Mouse (Mus musculus) kidney, adult 2 months (tissue): ENCODE results near the gene Slc9a9. TPM values are rescaled to one million over a fixed set of nuclear protein-coding genes. Genes with fewer than 3 reads are reported as not detected.
A peak's percentile ranks its signal among the peaks of the same experiment; 100 is the strongest.

Experiments
- DNase-seq: peaks from one replicate; pipeline ENCODE4 v3.0.0; 2021
- H3K27ac ChIP-seq: fragments of 200-500 bp; 2 replicates; pipeline ENCODE4 v1.5.1; 2012; ENCODE audit warnings: low read depth, low read length, control low read depth, inconsistent platforms; ENCODE audit not compliant: insufficient read depth
- H3K27me3 ChIP-seq: fragments of 200-500 bp; replicated peaks from 2 replicates; pipeline ENCODE4 v1.6.1; 2012; ENCODE audit warnings: mild to moderate bottlenecking, moderate library complexity, low read length, inconsistent platforms; ENCODE audit not compliant: control insufficient read depth, insufficient read depth
- H3K36me3 ChIP-seq: fragments of 200-500 bp; 2 replicates; pipeline ENCODE4 v1.6.1; 2012; ENCODE audit warnings: mild to moderate bottlenecking, moderate library complexity, low read length, inconsistent platforms; ENCODE audit not compliant: control insufficient read depth, insufficient read depth
- H3K4me1 ChIP-seq: fragments of 200-500 bp; 2 replicates; pipeline ENCODE4 v1.6.1; 2011; ENCODE audit warnings: low read length; ENCODE audit not compliant: control insufficient read depth, insufficient read depth
- H3K4me3 ChIP-seq: fragments of 200-500 bp; 2 replicates; pipeline ENCODE4 v1.5.1; 2011; ENCODE audit warnings: mild to moderate bottlenecking, low read depth, low read length, control low read depth; ENCODE audit not compliant: insufficient read depth
- CTCF ChIP-seq: fragments of 200-500 bp; conservative IDR thresholded peaks from 2 replicates; pipeline ENCODE4 v1.5.1; 2011; ENCODE audit warnings: low read depth, mild to moderate bottlenecking, control low read depth, low read length, moderate library complexity, mixed read lengths; ENCODE audit not compliant: insufficient read depth, insufficient read length
- POLR2A ChIP-seq: fragments of 200-500 bp; IDR thresholded peaks from one replicate; pipeline ENCODE4 v1.6.1; 2011; ENCODE audit warnings: low read depth, low read length, control low read depth
- WGBS: fragments of 180-500 bp; shearing (Covaris S2); methylation state at CpG from one replicate; pipeline ENCODE4 v1.1.7; 2018; 5-methylcytosine and 5-hydroxymethylcytosine counted together
- polyA plus RNA-seq: library from polyadenylated mRNA; depleted of rRNA; stranded (reverse); fragments of >200 nt; gene quantifications from 2 replicates; pipeline ENCODE4 v1.2.3, GENCODE M21; 2012

The Slc9a9 gene
- polyA plus RNA-seq, 1 experiment = 1.5 TPM

DNA sequence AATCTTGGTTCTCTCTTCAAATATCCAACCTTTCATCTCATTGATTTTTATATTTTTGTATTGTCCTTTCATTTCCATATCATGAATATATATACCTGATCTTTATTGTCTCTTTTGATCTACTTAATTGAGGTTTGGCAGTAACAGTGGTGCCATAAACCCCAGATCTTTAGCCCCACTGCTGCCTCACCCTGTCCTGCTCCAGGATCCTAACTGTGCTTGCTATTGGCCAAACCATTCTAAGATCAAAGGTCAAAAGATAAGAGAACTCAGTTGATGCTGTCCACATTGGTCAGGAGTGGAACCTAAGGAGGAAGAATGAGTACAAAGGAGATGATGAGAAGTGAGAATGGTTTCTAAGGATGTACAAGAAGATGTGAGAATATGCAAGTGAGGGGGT, 440.1 kb downstream of the Slc9a9 start:
- H3K36me3 ChIP-seq = no peaks in the 10 kb centered on the region
- TF ChIP-seq POLR2A (no peak), CTCF (no peak)
- no peak for DNase-seq
- H3K27ac ChIP-seq = no peak overlapping the region
- no peaks in the 10 kb centered on the region for H3K27me3 ChIP-seq
- H3K4me3 ChIP-seq = no peak overlapping the region
- no peaks in the 10 kb centered on the region for H3K4me1 ChIP-seq

- no peaks in the 10 kb centered on the region for H3K4me1 ChIP-seq
- WGBS = 64% methylated on average over 5 of the region's 5 CpGs
- TF ChIP-seq POLR2A (no peak), CTCF (no peak)
- no peaks in the 10 kb centered on the region for H3K27me3 ChIP-seq
- H3K4me3 ChIP-seq = no peak overlapping the region
- peak overlapping the region; percentile 45; the same call in 1 of the 2 replicates for H3K27ac ChIP-seq
- no peak for DNase-seq
- no peaks in the 10 kb centered on the region for H3K36me3 ChIP-seq
Measured at GRCm38 (mm10) chr9:95110768-95111167, 441.1 kb downstream of the Slc9a9 start.

DNA sequence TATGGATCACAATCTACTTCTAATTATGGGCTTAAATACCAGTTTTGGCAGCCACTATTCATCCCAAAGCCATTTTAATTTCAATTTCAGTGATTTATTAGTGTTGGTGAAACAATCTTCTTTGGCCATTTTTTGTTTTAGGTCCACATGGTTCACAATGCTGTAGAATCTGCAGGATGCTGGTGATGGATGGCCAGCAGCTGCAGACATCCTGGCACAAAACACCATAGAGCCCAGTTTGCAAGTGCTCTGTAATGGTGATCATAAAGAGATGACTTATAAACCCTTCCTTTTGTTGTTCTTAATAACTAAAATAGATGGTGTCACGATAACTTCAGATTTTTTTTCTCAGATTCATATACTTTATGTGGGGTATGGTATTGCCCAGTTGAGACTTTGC, 442.0 kb downstream of the Slc9a9 start:
- Histone ChIP-seq H3K4me3 (no peak overlapping the region), H3K36me3 (no peaks in the 10 kb centered on the region), H3K27me3 (no peaks in the 10 kb centered on the region), H3K27ac (no peak overlapping the region), H3K4me1 (no peaks in the 10 kb centered on the region)
- TF ChIP-seq POLR2A = no peak
- no peak for TF ChIP-seq CTCF
- WGBS = 73% methylated on average over 1 of the region's 1 CpGs
- peak; percentile 33 for DNase-seq

DNA sequence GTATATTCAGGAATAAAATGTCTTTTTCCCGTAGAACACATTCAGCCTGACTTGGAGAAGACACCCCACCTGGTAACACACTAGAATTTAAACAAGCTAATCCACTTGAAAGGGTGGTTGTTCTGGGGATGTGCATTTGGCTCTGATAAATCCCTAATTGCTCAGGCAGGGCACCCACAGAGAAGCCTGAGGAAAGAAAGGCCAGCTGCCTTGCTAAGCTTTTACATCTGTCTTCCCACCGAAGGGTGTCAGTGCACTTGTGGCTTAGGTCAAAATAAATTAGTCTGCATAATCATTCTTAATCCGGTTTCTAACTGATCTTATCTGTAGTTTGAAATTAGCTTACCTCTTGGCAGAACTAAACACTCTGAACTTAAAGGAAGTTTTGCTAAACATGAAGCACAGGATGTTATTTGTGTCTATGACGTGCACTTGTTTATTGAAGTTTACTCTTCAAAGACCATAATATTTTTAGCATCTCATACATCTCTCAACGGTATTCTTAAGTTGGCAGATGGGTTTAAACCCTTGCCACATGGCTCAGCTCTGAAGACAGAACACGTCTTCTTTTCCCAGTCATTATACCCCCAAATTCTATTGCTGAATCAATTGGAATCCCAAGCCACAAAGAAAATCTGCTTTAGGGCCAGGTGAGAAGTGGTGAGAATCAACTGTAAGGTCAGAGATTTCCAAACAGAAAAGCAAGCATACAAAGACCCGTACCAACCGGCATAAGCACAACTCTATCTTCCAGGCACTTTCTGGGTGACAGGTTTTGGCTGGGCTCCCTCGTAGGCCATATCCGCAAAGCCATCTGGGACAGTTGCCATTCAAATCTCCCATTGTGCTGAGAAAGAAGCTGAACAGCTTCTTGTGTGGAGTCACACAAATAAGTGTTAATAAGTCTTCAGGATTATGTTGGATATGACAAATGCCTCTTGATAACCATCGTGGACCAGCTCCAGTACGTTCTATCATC, 443.7 kb downstream of the Slc9a9 start:
- H3K36me3 ChIP-seq = no peaks in the 10 kb centered on the region
- 65% methylated on average over 12 of the region's 12 CpGs for WGBS
- peak; percentile 28 for DNase-seq
- H3K27ac ChIP-seq = no peak overlapping the region
- no peaks in the 10 kb centered on the region for H3K27me3 ChIP-seq
- H3K4me1 ChIP-seq = no peaks in the 10 kb centered on the region
- no peak overlapping the region for H3K4me3 ChIP-seq
- TF ChIP-seq POLR2A (no peak), CTCF (no peak)

GRCm38 (mm10) chr9:95120062-95120461, 450.4 kb downstream of the Slc9a9 start:
- no peaks in the 10 kb centered on the region for H3K36me3 ChIP-seq
- peak; percentile 57 for DNase-seq
- TF ChIP-seq POLR2A (no peak), CTCF (0 out of 2 replicates have a peak, but pooled peaks have one; percentile 4)
- H3K27me3 ChIP-seq = no peaks in the 10 kb centered on the region
- no peak overlapping the region for H3K27ac ChIP-seq
- H3K4me1 ChIP-seq = no peaks in the 10 kb centered on the region
- H3K4me3 ChIP-seq = no peak overlapping the region
- 50% methylated on average over 4 of the region's 4 CpGs for WGBS

GRCm38 (mm10) chr9:95121151-95121835, 451.6 kb downstream of the Slc9a9 start:
- no peak for TF ChIP-seq CTCF
- TF ChIP-seq POLR2A = no peak
- no peaks in the 10 kb centered on the region for H3K36me3 ChIP-seq
- H3K27ac ChIP-seq = no peak overlapping the region
- no peak overlapping the region for H3K4me3 ChIP-seq
- 35% methylated on average over 11 of the region's 11 CpGs for WGBS
- DNase-seq = no peak
- no peaks in the 10 kb centered on the region for H3K4me1 ChIP-seq
- no peaks in the 10 kb centered on the region for H3K27me3 ChIP-seq

GRCm38 (mm10) chr9:95125683-95126082, 456.0 kb downstream of the Slc9a9 start:
- H3K27me3 ChIP-seq = no peaks in the 10 kb centered on the region
- TF ChIP-seq POLR2A = no peak
- no peak for TF ChIP-seq CTCF

More at GRCm38 (mm10) chr9:95125683-95126082, 456.0 kb downstream of the Slc9a9 start:
- Histone ChIP-seq H3K36me3 (no peaks in the 10 kb centered on the region), H3K27ac (no peak overlapping the region), H3K4me3 (no peak overlapping the region), H3K4me1 (no peaks in the 10 kb centered on the region)
- DNase-seq = no peak
- 82% methylated on average over 1 of the region's 1 CpGs for WGBS
